Mouse (Mus musculus) lung, embryonic 14.5 days (tissue): ENCODE data around the gene Slc24a4. TPM values are rescaled to one million over a fixed set of nuclear protein-coding genes. Genes with fewer than 3 reads are reported as not detected.

Source experiments
- ATAC-seq: fragments of 200-750 bp; cut with Nextera tagmentation; 2 replicates; pipeline ENCODE4 v1.8.0; 2017; ENCODE audit warnings: mild to moderate bottlenecking, moderate TSS enrichment, moderate library complexity; ENCODE audit not compliant: insufficient read depth
- DNase-seq: peaks from one replicate; pipeline ENCODE4 v3.0.0-alpha.2; 2015
- H3K27ac ChIP-seq: fragments of 300-500 bp; sonication (generic); 2 replicates; pipeline ENCODE4 v1.5.1; 2014; ENCODE audit warnings: low read depth, mild to moderate bottlenecking, moderate library complexity
- H3K27me3 ChIP-seq: fragments of 300-500 bp; sonication (generic); 2 replicates; pipeline ENCODE4 v1.6.1; 2014; ENCODE audit warnings: low read length, control low read depth; ENCODE audit not compliant: insufficient read depth
- H3K36me3 ChIP-seq: fragments of 300-500 bp; sonication (generic); 2 replicates; pipeline ENCODE4 v1.6.1; 2014; ENCODE audit warnings: control low read depth; ENCODE audit not compliant: insufficient read depth
- H3K4me1 ChIP-seq: fragments of 300-500 bp; sonication (generic); 2 replicates; pipeline ENCODE4 v1.6.1; 2014; ENCODE audit warnings: antibody characterized with exemption, control low read depth; ENCODE audit not compliant: insufficient read depth
- H3K4me2 ChIP-seq: fragments of 300-500 bp; sonication (generic); 2 replicates; pipeline ENCODE4 v1.6.1; 2014; ENCODE audit warnings: mild to moderate bottlenecking
- H3K4me3 ChIP-seq: fragments of 300-500 bp; sonication (generic); 2 replicates; pipeline ENCODE4 v1.5.1; 2014; ENCODE audit warnings: low read depth, low read length
- H3K9ac ChIP-seq: fragments of 300-500 bp; sonication (generic); 2 replicates; pipeline ENCODE4 v1.6.1; 2014
- H3K9me3 ChIP-seq: fragments of 300-500 bp; sonication (generic); 2 replicates; pipeline ENCODE4 v1.6.1; 2016; ENCODE audit warnings: low read depth, low read length, control low read depth
- CTCF ChIP-seq: IDR thresholded peaks from 2 replicates; pipeline ENCODE4 v1.5.1; 2016; ENCODE audit warnings: antibody characterized with exemption, low read depth
- WGBS: fragments of 180-500 bp; shearing (Covaris S2); extraction: QIAGEN DNeasy Blood & Tissue Kit; methylation state at CpG from one replicate; pipeline ENCODE4 v1.1.7; 2014; 5-methylcytosine and 5-hydroxymethylcytosine counted together
- polyA plus RNA-seq: library from polyadenylated mRNA; unstranded; fragments of >200 nt; fragmentation: Nextera tagmentation; extraction: Ambion mirVana; gene quantifications from 2 replicates; pipeline ENCODE4 v1.2.1, GENCODE M21; 2014

Slc24a4 gene
- polyA plus RNA-seq, 1 experiment from 2014 or later: 0.89 TPM

DNA sequence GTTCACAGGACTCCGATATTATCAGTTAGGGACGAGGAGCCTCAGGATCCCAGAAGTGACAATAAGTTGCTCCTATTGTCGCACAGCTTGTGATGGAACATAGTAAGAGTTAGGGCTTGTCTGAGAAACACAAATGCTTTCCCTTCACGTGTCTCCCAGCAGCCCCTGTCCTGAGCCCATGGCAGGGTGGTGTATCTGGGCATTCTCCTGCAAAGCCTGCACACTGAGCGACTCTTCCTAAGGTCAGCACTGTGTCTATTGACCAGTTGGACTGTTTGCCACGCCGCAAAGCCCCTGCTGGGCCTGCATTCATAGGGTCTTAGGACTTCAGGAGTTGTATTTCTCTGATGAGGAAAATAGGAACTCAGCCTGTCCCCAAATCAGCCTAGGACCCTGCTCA, 15.6 kb upstream of the Slc24a4 start:
- no peak overlapping the region for H3K4me2 ChIP-seq
- H3K27ac ChIP-seq: peak overlapping the region; percentile 8; the same call in 1 of the 2 replicates
- DNase-seq: no peak
- H3K4me1 ChIP-seq: peaks cover 16% of the 10 kb centered on the region
- H3K27me3 ChIP-seq: no peaks in the 10 kb centered on the region
- no peak overlapping the region for H3K4me3 ChIP-seq
- no peaks in the 10 kb centered on the region for H3K9me3 ChIP-seq
- ATAC-seq: peak; percentile 12; the same call in 1 of the 2 replicates
- 55% methylated on average over 7 of the region's 7 CpGs for WGBS
- H3K36me3 ChIP-seq: no peaks in the 10 kb centered on the region
- TF ChIP-seq CTCF: no peak
- no peak overlapping the region for H3K9ac ChIP-seq

DNA sequence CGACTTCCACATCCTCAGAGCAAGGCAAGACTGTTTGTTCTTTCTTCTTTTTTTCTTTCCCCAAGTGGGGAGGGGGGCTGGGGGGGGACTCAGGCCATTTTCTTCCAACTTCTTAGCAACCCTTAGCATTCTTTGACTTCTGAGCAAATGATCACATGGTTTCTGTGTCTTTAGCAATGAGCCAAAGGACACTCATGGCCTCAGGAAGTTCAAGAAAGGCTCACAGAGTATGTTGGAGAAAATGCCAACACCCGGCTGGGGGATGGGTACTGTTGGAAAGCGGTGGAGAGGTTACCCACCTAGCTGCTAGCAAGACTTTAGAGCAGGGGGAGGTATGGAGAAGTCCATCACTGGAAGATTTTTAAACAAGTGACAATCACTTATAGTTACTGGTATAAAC, 15.1 kb upstream of the Slc24a4 start:
- 24% methylated on average over 3 of the region's 3 CpGs for WGBS

DNA sequence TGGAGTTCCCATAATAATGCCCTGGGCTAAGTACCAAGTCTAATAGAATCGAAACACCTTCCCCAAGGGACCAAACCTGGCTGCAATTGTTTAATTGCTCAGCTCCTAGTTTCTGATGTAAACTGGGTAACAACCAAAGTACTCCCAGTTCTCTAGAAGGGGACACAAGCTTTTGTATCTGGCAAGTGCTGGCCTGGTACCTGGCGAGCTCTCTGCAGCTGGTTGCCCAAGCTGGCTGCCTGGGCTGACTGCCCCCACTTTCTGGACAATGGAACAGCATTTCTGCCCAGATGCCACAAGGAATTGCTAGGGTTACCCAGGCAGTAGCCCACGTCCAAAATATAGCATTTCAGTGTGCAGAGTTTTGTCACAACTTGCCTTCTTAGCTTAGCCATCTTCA, 12.0 kb upstream of the Slc24a4 start:
- Histone ChIP-seq H3K9me3 (no peaks in the 10 kb centered on the region), H3K36me3 (no peaks in the 10 kb centered on the region), H3K9ac (no peak overlapping the region), H3K27me3 (no peaks in the 10 kb centered on the region), H3K4me3 (no peak overlapping the region), H3K4me2 (no peak overlapping the region), H3K4me1 (peaks cover 11% of the 10 kb centered on the region), H3K27ac (no peak overlapping the region)
- ATAC-seq: no peak
- WGBS: 77% methylated on average over 3 of the region's 3 CpGs
- TF ChIP-seq CTCF: no peak
- DNase-seq: no peak

More for the DNA sequence above, 15.1 kb upstream of the Slc24a4 start:
- TF ChIP-seq CTCF: no peak
- Histone ChIP-seq H3K9ac (no peak overlapping the region), H3K27ac (peak overlapping the region; percentile 8; the same call in 1 of the 2 replicates), H3K9me3 (no peaks in the 10 kb centered on the region), H3K36me3 (no peaks in the 10 kb centered on the region), H3K4me1 (peaks cover 16% of the 10 kb centered on the region), H3K4me3 (no peak overlapping the region), H3K27me3 (no peaks in the 10 kb centered on the region), H3K4me2 (no peak overlapping the region)
- ATAC-seq (peak; percentile 45), DNase-seq (peak; percentile 52)

DNA sequence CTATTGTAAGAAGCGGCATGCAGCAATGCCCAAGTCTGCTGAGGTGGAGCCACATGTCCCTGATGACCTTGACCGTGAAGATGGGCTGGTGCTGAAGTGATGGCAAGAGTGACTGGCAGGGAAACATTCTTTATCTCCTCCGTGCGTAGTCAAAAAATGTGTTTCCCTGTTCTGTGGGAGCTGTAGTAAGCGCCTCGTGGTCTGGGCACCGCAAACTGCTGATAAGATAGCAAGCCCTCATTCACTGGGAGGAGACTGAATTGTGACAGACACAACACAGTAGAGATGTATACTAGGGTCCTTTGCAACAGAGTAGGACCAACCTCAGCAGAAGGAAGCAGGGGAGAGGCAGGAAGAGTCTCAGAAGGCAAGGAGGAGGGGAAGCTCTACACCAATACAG, 10.5 kb upstream of the Slc24a4 start:
- Histone ChIP-seq H3K4me2 (no peak overlapping the region), H3K27ac (no peak overlapping the region), H3K36me3 (no peaks in the 10 kb centered on the region), H3K27me3 (no peaks in the 10 kb centered on the region), H3K4me1 (no peaks in the 10 kb centered on the region), H3K4me3 (no peak overlapping the region), H3K9me3 (no peaks in the 10 kb centered on the region), H3K9ac (no peak overlapping the region)
- DNase-seq (no peak), ATAC-seq (no peak)
- 52% methylated on average over 7 of the region's 7 CpGs for WGBS
- no peak for TF ChIP-seq CTCF

DNA sequence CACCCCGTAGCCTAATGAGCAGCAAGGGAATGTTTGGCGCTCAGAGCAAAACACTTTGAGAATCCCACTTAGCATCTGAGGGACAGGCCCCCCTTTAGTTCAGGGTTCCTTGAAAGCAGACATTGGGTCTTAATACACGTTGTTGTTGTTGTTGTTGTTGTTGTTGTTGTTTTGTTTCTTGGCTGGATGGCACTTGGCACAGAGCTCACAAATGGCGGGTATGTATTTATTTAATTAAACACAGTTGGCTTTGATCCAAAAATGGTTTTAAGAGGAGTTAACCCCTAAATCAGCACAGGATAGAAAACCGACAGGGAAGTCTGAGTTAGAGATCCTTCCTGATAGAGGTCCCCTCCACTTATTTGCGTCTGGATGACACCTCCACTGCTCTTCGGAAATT, 932 bp upstream of the Slc24a4 start:
- ATAC-seq: no peak
- Histone ChIP-seq H3K4me1 (0 out of 2 replicates have a peak, but pooled peaks cover 5% of the 10 kb centered on the region), H3K4me3 (peak overlapping the region; percentile 53), H3K27me3 (peaks cover 47% of the 10 kb centered on the region), H3K36me3 (no peaks in the 10 kb centered on the region), H3K9me3 (no peaks in the 10 kb centered on the region), H3K9ac (no peak overlapping the region), H3K27ac (no peak overlapping the region), H3K4me2 (peak overlapping the region; percentile 99)
- 8% methylated on average over 7 of the region's 7 CpGs for WGBS
- TF ChIP-seq CTCF: no peak
- DNase-seq: peak; percentile 55

DNA sequence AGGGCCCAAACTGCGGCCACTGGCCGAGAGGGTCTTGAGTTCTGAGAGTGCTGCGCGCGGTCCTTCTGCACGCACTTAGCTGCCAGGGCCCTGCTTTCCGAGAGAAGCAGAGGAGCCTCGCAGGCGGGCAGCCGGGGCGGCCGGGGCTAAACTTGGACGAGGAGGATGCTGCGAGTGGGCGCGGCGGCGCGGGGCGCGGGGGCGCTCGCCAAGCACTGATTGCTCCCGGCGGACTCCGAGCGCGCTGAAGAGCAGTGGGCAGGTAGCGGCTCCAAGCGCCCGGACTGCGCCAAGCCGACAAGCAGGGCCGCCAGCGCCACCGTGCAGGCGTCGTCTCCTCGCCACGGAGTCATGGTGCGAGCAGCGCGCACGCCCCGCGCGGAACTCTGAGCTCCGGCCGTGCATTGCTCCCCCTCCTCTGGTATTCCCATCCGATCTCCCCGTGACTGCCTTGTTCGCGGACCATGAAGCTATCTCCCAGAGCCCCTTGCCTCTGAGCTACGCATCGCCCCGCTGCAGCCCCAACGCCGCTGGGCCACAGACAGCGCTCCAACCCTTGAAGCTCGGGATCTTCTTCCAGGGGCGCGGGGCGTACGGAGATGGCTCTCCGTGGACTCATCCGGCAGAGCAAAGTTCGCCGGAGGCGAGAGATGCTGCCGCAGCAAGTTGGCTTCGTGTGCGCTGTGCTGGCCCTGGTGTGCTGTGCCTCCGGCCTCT, 416 bp downstream of the Slc24a4 start:
- ATAC-seq (peak; percentile 85), DNase-seq (peak; percentile 77)
- H3K4me2 ChIP-seq: peak overlapping the region; percentile 99
- peak overlapping the region; percentile 53 for H3K4me3 ChIP-seq
- no peaks in the 10 kb centered on the region for H3K36me3 ChIP-seq
- H3K4me1 ChIP-seq: 0 out of 2 replicates have a peak, but pooled peaks cover 5% of the 10 kb centered on the region
- peaks cover 47% of the 10 kb centered on the region for H3K27me3 ChIP-seq
- no peaks in the 10 kb centered on the region for H3K9me3 ChIP-seq
- no peak overlapping the region for H3K27ac ChIP-seq
- 0 out of 2 replicates have a peak, but pooled peaks have one; percentile 19 for TF ChIP-seq CTCF
- peak overlapping the region; percentile 40 for H3K9ac ChIP-seq
- 1% methylated on average over 73 of the region's 73 CpGs for WGBS

DNA sequence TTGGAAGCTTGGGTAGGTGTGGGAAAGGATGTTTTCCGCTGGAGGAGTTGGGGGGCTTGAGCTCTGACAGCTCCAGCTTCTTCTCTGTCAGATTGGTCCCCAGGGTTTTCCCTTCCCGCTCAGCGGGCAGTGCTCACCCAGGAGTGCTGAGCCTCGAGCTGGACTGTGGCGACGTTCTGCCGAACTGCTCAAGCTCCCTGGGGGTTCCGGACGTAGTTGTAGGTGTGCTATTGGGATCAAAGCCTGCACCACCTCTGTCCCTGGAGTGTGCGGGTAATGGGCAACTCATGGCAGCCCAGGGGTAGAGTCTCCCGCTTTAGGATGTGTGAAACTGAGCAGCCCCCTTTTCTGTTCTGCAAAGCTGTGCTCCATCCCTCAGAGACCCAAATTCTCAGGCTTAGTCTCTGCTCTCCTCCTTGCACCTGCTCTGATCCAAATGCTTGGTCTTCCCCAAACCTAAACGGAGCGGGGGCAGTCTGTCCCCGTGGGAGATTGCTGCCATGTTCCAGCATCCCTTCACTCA, 1.0 kb downstream of the Slc24a4 start:
- Histone ChIP-seq H3K27me3 (peaks cover 47% of the 10 kb centered on the region), H3K4me1 (0 out of 2 replicates have a peak, but pooled peaks cover 5% of the 10 kb centered on the region), H3K4me2 (peak overlapping the region; percentile 99), H3K9me3 (no peaks in the 10 kb centered on the region), H3K4me3 (peak overlapping the region; percentile 53), H3K27ac (no peak overlapping the region), H3K9ac (peak overlapping the region; percentile 40; the same call in 1 of the 2 replicates), H3K36me3 (no peaks in the 10 kb centered on the region)
- WGBS: 3% methylated on average over 14 of the region's 14 CpGs
- TF ChIP-seq CTCF: no peak
- DNase-seq: peak; percentile 13
- 0 out of 2 replicates have a peak, but pooled peaks have one; percentile 9 for ATAC-seq
